Mouse (Mus musculus): ENCODE measurements around the gene Hoxa1. TPM values are rescaled to one million over a fixed set of nuclear protein-coding genes. Genes with fewer than 3 reads are reported as not detected.

The Hoxa1 gene
- total RNA-seq, 2 experiments from 2014 or later = not detected

DNA sequence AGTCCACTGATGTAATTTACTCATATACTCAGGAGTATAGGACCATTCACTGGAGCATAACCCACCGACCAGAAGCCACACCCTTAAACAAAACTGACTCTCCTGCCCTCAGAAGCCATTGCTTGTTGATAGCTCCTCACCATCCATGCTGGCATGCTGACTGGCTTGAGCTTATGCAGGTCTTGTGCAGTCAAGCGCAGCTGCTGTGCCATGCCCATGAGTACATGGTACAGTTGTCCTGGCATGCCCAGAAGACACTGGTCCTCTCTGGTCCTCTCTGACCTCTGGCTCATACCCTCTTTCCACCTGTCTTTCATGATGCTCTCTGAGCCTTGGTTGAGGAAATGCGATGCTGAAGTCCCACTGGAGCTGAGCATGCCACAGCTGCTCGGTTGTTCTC lies 34.4 kb downstream of the Hoxa1 start:
- ATAC-seq (replicated peaks; ENCODE audit: low FRiP score, poor library complexity, severe bottlenecking) = no peak

DNA sequence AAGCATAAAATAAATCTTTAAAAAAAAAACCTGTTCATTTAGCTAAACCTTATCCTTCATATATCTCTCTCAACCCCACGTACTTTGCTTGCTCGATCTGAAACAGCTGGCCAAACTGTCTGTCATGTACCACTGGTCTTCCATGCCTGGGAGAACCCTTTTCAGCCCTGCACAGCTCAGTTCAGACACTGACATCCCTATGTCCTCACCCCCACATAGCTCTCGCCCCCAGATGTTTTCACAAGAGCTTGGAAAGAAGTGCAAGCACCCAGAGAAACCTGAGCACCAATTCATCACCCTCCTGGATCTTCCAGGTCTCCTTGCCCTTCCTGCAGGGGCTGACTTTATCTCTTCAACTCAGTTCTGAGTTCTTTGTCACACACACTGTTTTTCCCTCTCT lies 36.9 kb downstream of the Hoxa1 start:
- no peak for ATAC-seq (replicated peaks; ENCODE audit: low FRiP score, poor library complexity, severe bottlenecking)

GRCm38 (mm10) chr6:52118903-52119635 lies 39.0 kb downstream of the Hoxa1 start:
- no peak for ATAC-seq (replicated peaks; ENCODE audit: low FRiP score, poor library complexity, severe bottlenecking)

GRCm38 (mm10) chr6:52115899-52116298 lies 42.2 kb downstream of the Hoxa1 start:
- ATAC-seq (replicated peaks; ENCODE audit: low FRiP score, poor library complexity, severe bottlenecking) = no peak

GRCm38 (mm10) chr6:52111846-52112245 lies 46.3 kb downstream of the Hoxa1 start:
- no peak for ATAC-seq (replicated peaks; ENCODE audit: low FRiP score, poor library complexity, severe bottlenecking)

- no peak for ATAC-seq (replicated peaks; ENCODE audit: low FRiP score, poor library complexity, severe bottlenecking)
Observed at GRCm38 (mm10) chr6:52107400-52107799, 50.7 kb downstream of the Hoxa1 start.

- no peak for ATAC-seq (replicated peaks; ENCODE audit: low FRiP score, poor library complexity, severe bottlenecking)
Observed at GRCm38 (mm10) chr6:52106716-52107115, 51.4 kb downstream of the Hoxa1 start.

- ATAC-seq (replicated peaks; ENCODE audit: low FRiP score, poor library complexity, severe bottlenecking) = no peak
Observed at GRCm38 (mm10) chr6:52106178-52106577, 51.9 kb downstream of the Hoxa1 start.

Other genes starting within 250 kb of the Hoxa1 start
- gene Skap2, start 145.8 kb downstream of the Hoxa1 start, total RNA-seq (2015; ENCODE audit: low replicate concordance) = 34.8 and 68.1 TPM in 2 replicates
- 37.2 and 38.3 TPM in 2 replicates for gene Skap2, start 145.8 kb downstream of the Hoxa1 start, total RNA-seq (2017; ENCODE audit: low replicate concordance)
- not detected in 2 replicates for gene Hoxa2, start 6.5 kb upstream of the Hoxa1 start, total RNA-seq (2015; ENCODE audit: low replicate concordance)
- not detected in 2 replicates for gene Hoxa2, start 6.5 kb upstream of the Hoxa1 start, total RNA-seq (2017; ENCODE audit: low replicate concordance)
- gene 5730596B20Rik, start 19.2 kb upstream of the Hoxa1 start, total RNA-seq (2015; ENCODE audit: low replicate concordance) = not detected in 2 replicates
- gene 5730596B20Rik, start 19.2 kb upstream of the Hoxa1 start, total RNA-seq (2017; ENCODE audit: low replicate concordance) = not detected in 2 replicates
- gene Hoxa4, start 33.4 kb upstream of the Hoxa1 start, total RNA-seq (2015; ENCODE audit: low replicate concordance) = not detected in 2 replicates
- gene Hoxa4, start 33.4 kb upstream of the Hoxa1 start, total RNA-seq (2017; ENCODE audit: low replicate concordance) = 0.34 TPM in 1 of 2 replicates, not detected in the other
- gene Hoxa5, start 46.3 kb upstream of the Hoxa1 start, total RNA-seq (2015; ENCODE audit: low replicate concordance) = not detected in 2 replicates
- gene Hoxa5, start 46.3 kb upstream of the Hoxa1 start, total RNA-seq (2017; ENCODE audit: low replicate concordance) = 0.17 and 0.56 TPM in 2 replicates
- not detected in 2 replicates for gene Hoxa6, start 50.4 kb upstream of the Hoxa1 start, total RNA-seq (2015; ENCODE audit: low replicate concordance)
- gene Hoxa6, start 50.4 kb upstream of the Hoxa1 start, total RNA-seq (2017; ENCODE audit: low replicate concordance) = not detected in 2 replicates
- gene Hoxa3, start 55.0 kb upstream of the Hoxa1 start, total RNA-seq (2015; ENCODE audit: low replicate concordance) = not detected in 2 replicates
- not detected in 2 replicates for gene Hoxa3, start 55.0 kb upstream of the Hoxa1 start, total RNA-seq (2017; ENCODE audit: low replicate concordance)
- gene Gm28308, start 55.0 kb upstream of the Hoxa1 start, total RNA-seq (2015; ENCODE audit: low replicate concordance) = not detected in 2 replicates
- gene Gm28308, start 55.0 kb upstream of the Hoxa1 start, total RNA-seq (2017; ENCODE audit: low replicate concordance) = not detected in 2 replicates
- 0.77 and 2.5 TPM in 2 replicates for gene Hoxa7, start 63.5 kb upstream of the Hoxa1 start, total RNA-seq (2015; ENCODE audit: low replicate concordance)
- gene Hoxa7, start 63.5 kb upstream of the Hoxa1 start, total RNA-seq (2017; ENCODE audit: low replicate concordance) = 1.3 and 2.1 TPM in 2 replicates
- gene Hoxa9, start 72.8 kb upstream of the Hoxa1 start, total RNA-seq (2015; ENCODE audit: low replicate concordance) = 3.3 TPM in 1 of 2 replicates, not detected in the other
- 2.5 and 4.0 TPM in 2 replicates for gene Hoxa9, start 72.8 kb upstream of the Hoxa1 start, total RNA-seq (2017; ENCODE audit: low replicate concordance)
- not detected in 2 replicates for gene Hoxa10, start 82.5 kb upstream of the Hoxa1 start, total RNA-seq (2015; ENCODE audit: low replicate concordance)
- not detected in 2 replicates for gene Hoxa10, start 82.5 kb upstream of the Hoxa1 start, total RNA-seq (2017; ENCODE audit: low replicate concordance)
- gene Hoxa11, start 87.5 kb upstream of the Hoxa1 start, total RNA-seq (2015; ENCODE audit: low replicate concordance) = not detected in 2 replicates
- not detected in 2 replicates for gene Hoxa11, start 87.5 kb upstream of the Hoxa1 start, total RNA-seq (2017; ENCODE audit: low replicate concordance)
- gene Hoxa13, start 102.6 kb upstream of the Hoxa1 start, total RNA-seq (2015; ENCODE audit: low replicate concordance) = not detected in 2 replicates
- gene Hoxa13, start 102.6 kb upstream of the Hoxa1 start, total RNA-seq (2017; ENCODE audit: low replicate concordance) = not detected in 2 replicates
- not detected in 2 replicates for gene Evx1, start 155.2 kb upstream of the Hoxa1 start, total RNA-seq (2015; ENCODE audit: low replicate concordance)
- gene Evx1, start 155.2 kb upstream of the Hoxa1 start, total RNA-seq (2017; ENCODE audit: low replicate concordance) = not detected in 2 replicates